Mouse (Mus musculus) forebrain, embryonic 15.5 days (tissue): Measurements from ENCODE around the gene Dis3l2. TPM values are rescaled to one million over a fixed set of nuclear protein-coding genes. Genes with fewer than 3 reads are reported as not detected.

Source experiments
- ATAC-seq: fragments of 200-750 bp; cut with Nextera tagmentation; replicated peaks from 2 replicates; pipeline ENCODE4 v1.8.0; 2017; ENCODE audit warnings: mild to moderate bottlenecking, moderate TSS enrichment, moderate library complexity
- H3K27ac ChIP-seq: fragments of 300-500 bp; sonication (generic); replicated peaks from 2 replicates; pipeline ENCODE4 v1.5.1; 2015; ENCODE audit warnings: mild to moderate bottlenecking, inconsistent platforms
- H3K27me3 ChIP-seq: fragments of 300-500 bp; sonication (generic); 2 replicates; pipeline ENCODE4 v1.6.1; 2015; ENCODE audit warnings: inconsistent platforms
- H3K36me3 ChIP-seq: fragments of 300-500 bp; sonication (generic); 2 replicates; pipeline ENCODE4 v1.6.1; 2015; ENCODE audit warnings: mild to moderate bottlenecking, inconsistent platforms
- H3K4me1 ChIP-seq: fragments of 300-500 bp; sonication (generic); 2 replicates; pipeline ENCODE4 v1.6.1; 2015; ENCODE audit warnings: inconsistent platforms
- H3K4me2 ChIP-seq: fragments of 300-500 bp; sonication (generic); replicated peaks from 2 replicates; pipeline ENCODE4 v1.6.1; 2015; ENCODE audit warnings: mild to moderate bottlenecking, inconsistent platforms
- H3K4me3 ChIP-seq: fragments of 300-500 bp; sonication (generic); 2 replicates; pipeline ENCODE4 v1.5.1; 2015; ENCODE audit warnings: mild to moderate bottlenecking, inconsistent platforms
- H3K9ac ChIP-seq: fragments of 300-500 bp; sonication (generic); replicated peaks from 2 replicates; pipeline ENCODE4 v1.6.1; 2015; ENCODE audit warnings: mild to moderate bottlenecking, inconsistent platforms
- H3K9me3 ChIP-seq: fragments of 300-500 bp; sonication (generic); 2 replicates; pipeline ENCODE4 v1.6.1; 2016; ENCODE audit warnings: inconsistent platforms
- WGBS: fragments of 180-500 bp; shearing (Covaris S2); methylation state at CpG from one replicate; pipeline ENCODE4 v1.1.7; 2015; ENCODE audit warnings: mixed read lengths; 5-methylcytosine and 5-hydroxymethylcytosine counted together
- polyA plus RNA-seq: library from polyadenylated mRNA; unstranded; fragments of >200 nt; fragmentation: Nextera tagmentation; extraction: Ambion mirVana; gene quantifications from 2 replicates; pipeline ENCODE4 v1.2.1, GENCODE M21; 2015

Dis3l2 gene
- polyA plus RNA-seq, 1 experiment from 2014 or later = 39.7 TPM

GRCm38 (mm10) chr1:86931606-86932379, 228.2 kb downstream of the Dis3l2 start:
- H3K27ac ChIP-seq = no peak overlapping the region
- no peak overlapping the region for H3K4me3 ChIP-seq
- H3K4me2 ChIP-seq = no peak overlapping the region
- no peaks in the 10 kb centered on the region for H3K9me3 ChIP-seq
- H3K27me3 ChIP-seq = no peaks in the 10 kb centered on the region
- ATAC-seq = no peak
- no peak overlapping the region for H3K9ac ChIP-seq
- H3K4me1 ChIP-seq = no peaks in the 10 kb centered on the region
- 0 out of 2 replicates have a peak, but pooled peaks cover 4% of the 10 kb centered on the region for H3K36me3 ChIP-seq
- 93% methylated on average over 4 of the region's 4 CpGs for WGBS

- no peaks in the 10 kb centered on the region for H3K9me3 ChIP-seq
Observed at GRCm38 (mm10) chr1:86932810-86933209, 229.2 kb downstream of the Dis3l2 start.

GRCm38 (mm10) chr1:86933656-86934055, 230.0 kb downstream of the Dis3l2 start:
- H3K9me3 ChIP-seq = no peaks in the 10 kb centered on the region
- ATAC-seq = no peak
- H3K4me1 ChIP-seq = no peaks in the 10 kb centered on the region
- H3K4me2 ChIP-seq = no peak overlapping the region
- H3K4me3 ChIP-seq = no peak overlapping the region
- H3K36me3 ChIP-seq = 0 out of 2 replicates have a peak, but pooled peaks cover 4% of the 10 kb centered on the region
- no peak overlapping the region for H3K9ac ChIP-seq
- no peaks in the 10 kb centered on the region for H3K27me3 ChIP-seq
- 97% methylated on average over 1 of the region's 1 CpGs for WGBS
- H3K27ac ChIP-seq = no peak overlapping the region

More at GRCm38 (mm10) chr1:86932810-86933209, 229.2 kb downstream of the Dis3l2 start:
- H3K27ac ChIP-seq = no peak overlapping the region
- no peak overlapping the region for H3K9ac ChIP-seq
- no peak overlapping the region for H3K4me2 ChIP-seq
- no peaks in the 10 kb centered on the region for H3K4me1 ChIP-seq
- 0 out of 2 replicates have a peak, but pooled peaks cover 4% of the 10 kb centered on the region for H3K36me3 ChIP-seq
- no peaks in the 10 kb centered on the region for H3K27me3 ChIP-seq
- no peak for ATAC-seq
- no peak overlapping the region for H3K4me3 ChIP-seq
- 95% methylated on average over 4 of the region's 4 CpGs for WGBS

GRCm38 (mm10) chr1:86951501-86952205, 248.0 kb downstream of the Dis3l2 start:
- H3K4me3 ChIP-seq = no peak overlapping the region
- WGBS = 79% methylated on average over 5 of the region's 5 CpGs
- H3K36me3 ChIP-seq = no peaks in the 10 kb centered on the region
- H3K9ac ChIP-seq = no peak overlapping the region
- H3K27ac ChIP-seq = no peak overlapping the region
- H3K9me3 ChIP-seq = no peaks in the 10 kb centered on the region
- ATAC-seq = no peak
- H3K27me3 ChIP-seq = no peaks in the 10 kb centered on the region
- H3K4me2 ChIP-seq = no peak overlapping the region
- H3K4me1 ChIP-seq = no peaks in the 10 kb centered on the region

- no peaks in the 10 kb centered on the region for H3K27me3 ChIP-seq
- no peak overlapping the region for H3K4me3 ChIP-seq
- ATAC-seq = no peak
- no peak overlapping the region for H3K27ac ChIP-seq
- H3K4me2 ChIP-seq = no peak overlapping the region
- no peaks in the 10 kb centered on the region for H3K4me1 ChIP-seq
- H3K9me3 ChIP-seq = no peaks in the 10 kb centered on the region
- H3K36me3 ChIP-seq = no peaks in the 10 kb centered on the region
- no peak overlapping the region for H3K9ac ChIP-seq
Observed at GRCm38 (mm10) chr1:86955801-86956200, 252.2 kb downstream of the Dis3l2 start.

GRCm38 (mm10) chr1:86968261-86968964, 264.8 kb downstream of the Dis3l2 start:
- Histone ChIP-seq H3K27ac (no peak overlapping the region), H3K4me2 (no peak overlapping the region), H3K4me1 (no peaks in the 10 kb centered on the region), H3K4me3 (no peak overlapping the region), H3K9ac (no peak overlapping the region), H3K9me3 (no peaks in the 10 kb centered on the region), H3K36me3 (0 out of 2 replicates have a peak, but pooled peaks cover under 1% of the 10 kb centered on the region), H3K27me3 (no peaks in the 10 kb centered on the region)
- 59% methylated on average over 6 of the region's 6 CpGs for WGBS
- no peak for ATAC-seq

GRCm38 (mm10) chr1:86969173-86969725, 265.6 kb downstream of the Dis3l2 start:
- Histone ChIP-seq H3K27ac (no peak overlapping the region), H3K9ac (no peak overlapping the region), H3K27me3 (no peaks in the 10 kb centered on the region), H3K9me3 (no peaks in the 10 kb centered on the region), H3K36me3 (0 out of 2 replicates have a peak, but pooled peaks cover 2% of the 10 kb centered on the region), H3K4me3 (no peak overlapping the region), H3K4me1 (no peaks in the 10 kb centered on the region), H3K4me2 (no peak overlapping the region)
- 64% methylated on average over 11 of the region's 11 CpGs for WGBS
- ATAC-seq = no peak

- 0 out of 2 replicates have a peak, but pooled peaks cover 2% of the 10 kb centered on the region for H3K36me3 ChIP-seq
- WGBS = 61% methylated on average over 1 of the region's 1 CpGs
- no peak overlapping the region for H3K4me3 ChIP-seq
- H3K9ac ChIP-seq = no peak overlapping the region
- H3K27me3 ChIP-seq = no peaks in the 10 kb centered on the region
- no peaks in the 10 kb centered on the region for H3K4me1 ChIP-seq
- no peak for ATAC-seq
- no peak overlapping the region for H3K4me2 ChIP-seq
- no peak overlapping the region for H3K27ac ChIP-seq
- H3K9me3 ChIP-seq = no peaks in the 10 kb centered on the region
Observed at GRCm38 (mm10) chr1:86972693-86973092, 269.1 kb downstream of the Dis3l2 start.

- Histone ChIP-seq H3K4me3 (no peak overlapping the region), H3K9ac (no peak overlapping the region), H3K4me2 (no peak overlapping the region), H3K27me3 (no peaks in the 10 kb centered on the region), H3K27ac (no peak overlapping the region), H3K9me3 (no peaks in the 10 kb centered on the region), H3K36me3 (0 out of 2 replicates have a peak, but pooled peaks cover 2% of the 10 kb centered on the region), H3K4me1 (no peaks in the 10 kb centered on the region)
- 97% methylated on average over 1 of the region's 1 CpGs for WGBS
- no peak for ATAC-seq
Observed at GRCm38 (mm10) chr1:86977018-86977417, 273.4 kb downstream of the Dis3l2 start.

GRCm38 (mm10) chr1:86986372-86986771, 282.8 kb downstream of the Dis3l2 start:
- ATAC-seq = no peak
- Histone ChIP-seq H3K27ac (no peak overlapping the region), H3K27me3 (no peaks in the 10 kb centered on the region), H3K9ac (no peak overlapping the region), H3K36me3 (no peaks in the 10 kb centered on the region; the same call in 1 of the 2 replicates), H3K4me2 (no peak overlapping the region), H3K4me1 (no peaks in the 10 kb centered on the region), H3K9me3 (no peaks in the 10 kb centered on the region), H3K4me3 (no peak overlapping the region)

GRCm38 (mm10) chr1:86992849-86993248, 289.2 kb downstream of the Dis3l2 start:
- no peaks in the 10 kb centered on the region for H3K4me1 ChIP-seq
- WGBS = 16% methylated on average over 5 of the region's 5 CpGs

GRCm38 (mm10) chr1:86994023-86994422, 290.4 kb downstream of the Dis3l2 start:
- no peak overlapping the region for H3K9ac ChIP-seq
- no peak overlapping the region for H3K4me3 ChIP-seq
- no peaks in the 10 kb centered on the region for H3K4me1 ChIP-seq
- ATAC-seq = no peak
- H3K4me2 ChIP-seq = no peak overlapping the region
- no peaks in the 10 kb centered on the region for H3K27me3 ChIP-seq
- H3K9me3 ChIP-seq = no peaks in the 10 kb centered on the region
- no peaks in the 10 kb centered on the region; the same call in 1 of the 2 replicates for H3K36me3 ChIP-seq
- no peak overlapping the region for H3K27ac ChIP-seq

More at GRCm38 (mm10) chr1:86992849-86993248, 289.2 kb downstream of the Dis3l2 start:
- H3K9me3 ChIP-seq = no peaks in the 10 kb centered on the region
- H3K27ac ChIP-seq = no peak overlapping the region
- no peaks in the 10 kb centered on the region for H3K27me3 ChIP-seq
- no peaks in the 10 kb centered on the region; the same call in 1 of the 2 replicates for H3K36me3 ChIP-seq
- no peak overlapping the region for H3K4me2 ChIP-seq
- H3K9ac ChIP-seq = no peak overlapping the region
- H3K4me3 ChIP-seq = no peak overlapping the region
- ATAC-seq = no peak
